Mouse (Mus musculus): ENCODE measurements around the gene Tcp11x2. TPM values are rescaled to one million over a fixed set of nuclear protein-coding genes. Genes with fewer than 3 reads are reported as not detected.

Tcp11x2 gene
- polyA plus RNA-seq (2016; fragmentation: Nextera tagmentation; extraction: Ambion mirVana): not detected in 2 replicates

DNA sequence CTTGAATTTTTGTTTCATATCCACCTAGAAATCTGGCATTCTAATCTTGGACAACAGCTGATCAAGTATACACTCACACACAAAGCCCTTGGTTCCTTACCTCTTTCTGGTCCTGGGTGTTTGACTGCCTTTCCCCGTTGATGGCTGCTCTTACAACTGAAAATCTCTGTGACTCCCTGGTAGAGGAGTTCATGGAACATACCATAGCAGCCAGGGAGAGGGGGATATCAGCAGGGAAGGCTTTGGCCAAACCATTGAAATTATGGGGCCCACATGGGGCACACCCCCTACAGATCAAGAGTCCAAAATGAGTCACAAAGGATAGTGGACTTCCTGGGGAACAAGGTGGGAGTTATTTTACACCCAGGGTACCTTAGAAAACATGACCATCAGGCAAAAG is at the start of gene Tcp11x2:
Gene Tcp11x2, minus strand, starts transcription at position 158 of the 400 bp plus-strand sequence.
- no peaks in the 10 kb centered on the region for H3K9me3 ChIP-seq
- no peak within 1 kb of the TSS for H3K4me2 ChIP-seq (replicated peaks)
- H3K4me1 ChIP-seq: no peaks in the 10 kb centered on the region
- H3K27me3 ChIP-seq (replicated peaks): no peaks in the 10 kb centered on the region
- no peak for ATAC-seq (ENCODE audit: low FRiP score, low read depth)
- H3K36me3 ChIP-seq: no peaks in the 10 kb centered on the region
- H3K4me3 ChIP-seq: no peak within 1 kb of the TSS
- WGBS: 53% methylated on average over 1 of the region's 1 CpGs
- no peak within 1 kb of the TSS for H3K9ac ChIP-seq
- no peak within 1 kb of the TSS for H3K27ac ChIP-seq

GRCm38 (mm10) chrX:135743056-135743355 is 49.4 kb upstream of the Tcp11x2 start:
- Histone ChIP-seq H3K27me3 (replicated peaks) (no peaks in the 10 kb centered on the region), H3K9ac (peak overlapping the region; percentile 65), H3K4me3 (peak overlapping the region; percentile 55), H3K9me3 (no peaks in the 10 kb centered on the region), H3K4me1 (no peaks in the 10 kb centered on the region), H3K36me3 (peaks cover 6% of the 10 kb centered on the region; the same call in 1 of the 2 replicates), H3K27ac (no peak overlapping the region), H3K4me2 (replicated peaks) (peak overlapping the region; percentile 57)
- 26% methylated on average over 7 of the region's 7 CpGs for WGBS
- peak; percentile 38; the same call in 1 of the 2 replicates for ATAC-seq (ENCODE audit: low FRiP score, low read depth)

GRCm38 (mm10) chrX:135742304-135743055 is 48.9 kb upstream of the Tcp11x2 start, which contains the start of the genes Armcx5 and Gprasp1:
Gene Armcx5 (plus strand): TSS chrX:135742733.
Gene Gprasp1 (plus strand): TSS chrX:135742733.
- 24% methylated on average over 48 of the region's 48 CpGs for WGBS
- Histone ChIP-seq H3K9me3 (no peaks in the 10 kb centered on the region), H3K4me2 (replicated peaks) (peak within 1 kb of the TSS; percentile 57), H3K27ac (no peak within 1 kb of the TSS), H3K4me3 (peak within 1 kb of the TSS; percentile 55), H3K27me3 (replicated peaks) (no peaks in the 10 kb centered on the region), H3K36me3 (peaks cover 6% of the 10 kb centered on the region; the same call in 1 of the 2 replicates), H3K4me1 (no peaks in the 10 kb centered on the region), H3K9ac (peak within 1 kb of the TSS; percentile 65)
- ATAC-seq (ENCODE audit: low FRiP score, low read depth): peak; percentile 98

GRCm38 (mm10) chrX:135738730-135739520 is 45.3 kb upstream of the Tcp11x2 start:
- Histone ChIP-seq H3K4me3 (no peak overlapping the region), H3K27me3 (replicated peaks) (no peaks in the 10 kb centered on the region), H3K27ac (no peak overlapping the region), H3K36me3 (no peaks in the 10 kb centered on the region), H3K9ac (no peak overlapping the region), H3K9me3 (no peaks in the 10 kb centered on the region), H3K4me2 (replicated peaks) (no peak overlapping the region), H3K4me1 (no peaks in the 10 kb centered on the region)
- no peak for ATAC-seq (ENCODE audit: low FRiP score, low read depth)
- 95% methylated on average over 2 of the region's 2 CpGs for WGBS

GRCm38 (mm10) chrX:135725161-135725560 is 31.6 kb upstream of the Tcp11x2 start, which contains the start of gene Tmsb15a:
Gene Tmsb15a (minus strand): TSS chrX:135725261.
- no peak within 1 kb of the TSS for H3K4me2 ChIP-seq (replicated peaks)
- WGBS: 83% methylated on average over 10 of the region's 10 CpGs
- no peak for ATAC-seq (ENCODE audit: low FRiP score, low read depth)
- H3K4me1 ChIP-seq: no peaks in the 10 kb centered on the region
- H3K4me3 ChIP-seq: no peak within 1 kb of the TSS
- no peaks in the 10 kb centered on the region for H3K9me3 ChIP-seq
- no peaks in the 10 kb centered on the region for H3K36me3 ChIP-seq
- H3K27me3 ChIP-seq (replicated peaks): no peaks in the 10 kb centered on the region
- H3K27ac ChIP-seq: no peak within 1 kb of the TSS
- H3K9ac ChIP-seq: no peak within 1 kb of the TSS

DNA sequence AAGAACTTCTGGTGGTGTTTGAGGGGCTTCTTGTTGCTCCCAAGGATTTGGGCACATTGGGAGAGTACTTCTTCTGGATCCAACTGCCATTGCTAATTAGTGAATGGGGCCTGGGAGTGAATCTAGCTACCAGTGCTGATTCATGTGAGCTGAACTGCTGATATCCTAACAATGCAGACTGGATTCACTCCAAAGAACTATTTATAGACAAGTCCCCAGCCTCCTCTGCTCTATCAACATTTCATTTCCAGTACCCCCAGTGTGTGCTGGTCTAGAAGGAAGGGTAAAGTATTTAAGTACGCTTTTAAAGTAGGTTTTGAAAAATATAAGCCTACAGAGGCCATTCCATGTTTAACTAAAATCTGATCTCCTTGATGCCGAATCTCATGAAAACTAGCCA is 19.3 kb upstream of the Tcp11x2 start:
- no peak for ATAC-seq (ENCODE audit: low FRiP score, low read depth)
- Histone ChIP-seq H3K4me3 (no peak overlapping the region), H3K4me2 (replicated peaks) (no peak overlapping the region), H3K9me3 (no peaks in the 10 kb centered on the region), H3K27me3 (replicated peaks) (no peaks in the 10 kb centered on the region), H3K4me1 (no peaks in the 10 kb centered on the region), H3K27ac (no peak overlapping the region), H3K36me3 (no peaks in the 10 kb centered on the region), H3K9ac (no peak overlapping the region)
- 83% methylated on average over 2 of the region's 2 CpGs for WGBS

DNA sequence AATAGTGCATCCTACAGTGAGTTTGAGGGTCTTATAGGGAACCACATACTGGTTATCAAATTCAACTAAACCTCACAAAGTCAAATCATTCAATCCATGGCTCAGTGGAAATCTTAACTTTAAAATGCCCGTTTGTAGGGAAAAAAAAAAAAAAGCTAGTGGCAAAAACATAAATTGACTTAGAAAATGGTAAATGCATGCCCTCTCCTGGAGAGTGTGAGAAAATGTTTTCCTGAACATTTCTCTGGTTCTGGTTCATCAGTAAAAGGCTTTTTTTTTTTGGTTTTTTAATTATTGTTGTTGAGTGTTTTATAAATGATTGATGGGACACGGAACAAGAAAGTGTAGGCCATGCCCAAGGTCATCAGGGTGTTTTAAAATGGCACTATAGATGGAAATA is 10.8 kb upstream of the Tcp11x2 start:
- 51% methylated on average over 2 of the region's 2 CpGs for WGBS
- Histone ChIP-seq H3K4me3 (no peak overlapping the region), H3K27me3 (replicated peaks) (no peaks in the 10 kb centered on the region), H3K4me2 (replicated peaks) (no peak overlapping the region), H3K27ac (no peak overlapping the region), H3K9ac (no peak overlapping the region), H3K9me3 (no peaks in the 10 kb centered on the region), H3K4me1 (no peaks in the 10 kb centered on the region), H3K36me3 (no peaks in the 10 kb centered on the region)
- ATAC-seq (ENCODE audit: low FRiP score, low read depth): no peak

- H3K36me3 ChIP-seq: no peaks in the 10 kb centered on the region
- WGBS: 97% methylated on average over 1 of the region's 1 CpGs
- no peaks in the 10 kb centered on the region for H3K9me3 ChIP-seq
- H3K4me2 ChIP-seq (replicated peaks): no peak overlapping the region
- no peak overlapping the region for H3K9ac ChIP-seq
- H3K27me3 ChIP-seq (replicated peaks): no peaks in the 10 kb centered on the region
- H3K4me1 ChIP-seq: no peaks in the 10 kb centered on the region
- no peak for ATAC-seq (ENCODE audit: low FRiP score, low read depth)
- no peak overlapping the region for H3K27ac ChIP-seq
- H3K4me3 ChIP-seq: no peak overlapping the region
Observed at GRCm38 (mm10) chrX:135703111-135703510, 9.5 kb upstream of the Tcp11x2 start.

DNA sequence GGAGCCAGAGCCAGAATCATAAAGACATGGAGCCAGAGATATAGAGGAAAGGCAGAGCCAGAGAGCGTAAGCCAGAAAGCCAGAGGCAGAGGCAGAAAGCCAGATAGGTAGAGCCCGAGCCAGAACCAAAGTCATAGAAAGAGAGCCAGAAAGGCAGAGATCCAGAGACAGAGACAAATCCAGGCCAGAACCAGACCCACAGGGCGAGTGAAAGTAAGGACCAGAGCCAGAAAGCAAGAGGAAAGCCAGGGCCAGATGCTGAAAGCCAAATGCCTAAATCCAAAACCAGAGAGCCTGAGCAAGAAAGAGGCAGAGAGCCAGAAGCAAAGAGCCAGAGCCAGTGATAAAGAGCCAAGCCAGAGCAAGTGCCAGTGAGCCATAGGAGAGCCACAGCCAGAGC is 5.8 kb downstream of the Tcp11x2 start:
- Histone ChIP-seq H3K9me3 (no peaks in the 10 kb centered on the region), H3K9ac (no peak overlapping the region), H3K4me1 (no peaks in the 10 kb centered on the region), H3K27ac (no peak overlapping the region), H3K4me2 (replicated peaks) (no peak overlapping the region), H3K36me3 (no peaks in the 10 kb centered on the region), H3K4me3 (no peak overlapping the region), H3K27me3 (replicated peaks) (no peaks in the 10 kb centered on the region)
- ATAC-seq (ENCODE audit: low FRiP score, low read depth): no peak
- WGBS: 73% methylated on average over 3 of the region's 3 CpGs

DNA sequence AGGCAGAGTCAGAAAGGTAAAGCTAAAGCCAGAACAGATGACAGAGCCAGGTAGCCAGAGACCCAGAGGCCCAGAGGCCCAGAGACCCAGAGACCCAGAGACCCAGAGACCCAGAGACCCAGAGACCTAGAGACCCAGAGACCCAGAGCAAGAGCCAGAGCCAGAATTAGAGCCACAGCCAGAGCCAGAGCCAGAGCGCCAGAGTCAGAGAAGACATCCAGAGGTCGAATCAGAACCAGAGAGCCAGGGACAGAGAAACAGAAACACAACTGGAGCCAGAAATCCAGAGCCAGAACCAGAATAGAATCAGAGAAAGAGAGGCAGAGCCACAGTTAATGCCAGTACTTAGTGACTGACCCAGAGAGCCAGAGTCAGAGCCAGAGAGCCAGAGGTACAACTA is 11.7 kb downstream of the Tcp11x2 start:
- H3K4me1 ChIP-seq: no peaks in the 10 kb centered on the region
- no peak for ATAC-seq (ENCODE audit: low FRiP score, low read depth)
- no peak overlapping the region for H3K4me3 ChIP-seq
- no peak overlapping the region for H3K27ac ChIP-seq
- WGBS: 62% methylated on average over 2 of the region's 2 CpGs
- H3K9me3 ChIP-seq: no peaks in the 10 kb centered on the region
- no peaks in the 10 kb centered on the region for H3K36me3 ChIP-seq
- no peak overlapping the region for H3K9ac ChIP-seq
- no peak overlapping the region for H3K4me2 ChIP-seq (replicated peaks)
- no peaks in the 10 kb centered on the region for H3K27me3 ChIP-seq (replicated peaks)

DNA sequence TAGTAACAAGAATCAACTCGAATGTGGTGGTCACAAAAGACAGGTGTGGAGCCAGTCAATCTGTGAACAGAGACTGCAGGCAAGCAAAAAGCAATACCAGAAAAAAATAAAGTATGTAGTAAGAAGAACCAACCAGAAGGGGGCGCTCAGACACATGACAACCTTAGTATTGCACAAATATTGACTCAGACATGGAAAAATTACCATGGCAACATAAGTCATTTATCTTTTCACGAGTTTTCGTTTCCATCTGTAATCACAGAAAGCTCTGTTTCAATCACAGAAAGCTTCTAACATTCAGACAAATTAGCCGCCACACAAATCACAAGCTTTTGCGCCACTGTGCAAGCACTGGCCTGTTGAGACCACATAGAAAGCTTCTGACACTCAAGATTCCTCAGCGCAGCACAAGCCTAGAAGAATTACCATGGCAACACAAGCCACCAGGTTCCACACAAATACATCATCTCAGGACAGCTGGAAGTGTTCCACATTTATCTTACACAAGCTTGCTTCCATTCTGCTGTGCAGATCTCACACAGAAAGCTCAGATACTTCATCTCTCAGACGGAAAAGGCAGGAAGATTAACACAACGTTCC is 41.3 kb downstream of the Tcp11x2 start:
- Histone ChIP-seq H3K4me3 (no peak overlapping the region), H3K9me3 (no peaks in the 10 kb centered on the region), H3K4me1 (no peaks in the 10 kb centered on the region), H3K9ac (no peak overlapping the region), H3K36me3 (no peaks in the 10 kb centered on the region), H3K27ac (no peak overlapping the region), H3K27me3 (replicated peaks) (no peaks in the 10 kb centered on the region), H3K4me2 (replicated peaks) (no peak overlapping the region)
- no peak for ATAC-seq (ENCODE audit: low FRiP score, low read depth)
- whole genome bisulfite sequencing: 43% methylated on average over 9 of the region's 9 CpGs

DNA sequence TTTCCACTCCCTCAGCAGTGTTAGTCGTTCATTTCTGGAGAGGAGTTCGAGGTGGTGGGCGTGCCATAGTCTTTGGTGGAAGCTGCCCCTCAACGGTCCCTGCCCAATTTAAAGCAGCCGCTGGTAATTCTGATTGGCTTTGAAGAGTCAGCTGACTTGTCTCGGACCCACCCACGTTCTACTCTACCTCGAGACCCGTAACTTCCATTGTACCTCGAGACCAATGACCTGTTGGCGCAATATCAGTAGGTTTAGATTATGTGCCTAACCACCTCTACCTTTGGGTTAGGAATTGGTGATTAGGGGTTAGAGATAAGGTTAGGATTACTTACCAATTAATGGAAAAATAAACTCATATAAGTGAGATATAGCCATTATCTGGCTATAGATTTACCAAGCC is 66.0 kb downstream of the Tcp11x2 start, which contains the start of gene Prame:
Gene Prame, minus strand, starts transcription at position 101 of the 400 bp plus-strand sequence.
- WGBS: 88% methylated on average over 11 of the region's 11 CpGs
- no peaks in the 10 kb centered on the region for H3K27me3 ChIP-seq (replicated peaks)
- H3K4me1 ChIP-seq: no peaks in the 10 kb centered on the region
- H3K36me3 ChIP-seq: no peaks in the 10 kb centered on the region
- no peak for ATAC-seq (ENCODE audit: low FRiP score, low read depth)
- no peaks in the 10 kb centered on the region for H3K9me3 ChIP-seq
- H3K27ac ChIP-seq: no peak within 1 kb of the TSS
- H3K9ac ChIP-seq: no peak within 1 kb of the TSS
- H3K4me3 ChIP-seq: no peak within 1 kb of the TSS
- H3K4me2 ChIP-seq (replicated peaks): no peak within 1 kb of the TSS

Data from neural tube, embryonic 12.5 days (tissue).